In genomic region chr9:85841891-85842290, GRCm38 (mm10) we compare ENCODE assay signal across 8 mouse cellular contexts. TPM values are rescaled to one million over a fixed set of nuclear protein-coding genes. Genes with fewer than 3 reads are reported as not detected.
DNase-seq lines count a peak whose midpoint lies in the region; ATAC-seq and TF ChIP-seq lines count a peak whose summit lies in the region.

No protein-coding gene starts in this region.

- peak; percentile 80 for DNase-seq in ES-CJ7 (ENCODE audit: low read depth, low spot score)
- DNase-seq in adrenal gland, postnatal 14 days = peak; percentile 65
- peak; percentile 57 for DNase-seq in forelimb bud, embryonic 11.5 days (ENCODE audit: low read depth, low spot score)
- peak; percentile 1 for DNase-seq in induced T-regulatory cell, adult 2 months (ENCODE audit: low read depth)
- peak; percentile 37 for DNase-seq in yolk sac, embryonic 10.5 days (ENCODE audit: low spot score)

- H3K36me3 ChIP-seq in limb, embryonic 15.5 days = no peaks in the 10 kb centered on the region
- peaks cover 6% of the 10 kb centered on the region for H3K36me3 ChIP-seq in myocyte (ENCODE audit: control insufficient read depth, insufficient read depth)

- under 1% methylated on average over 16 of the region's 16 CpGs for WGBS in limb, embryonic 15.5 days

- no peak for TF ChIP-seq POLR2A in myocyte (IDR thresholded peaks at IDR 0.05; ENCODE audit: insufficient read length, low read depth)

- H3K79me2 ChIP-seq in myocyte (ENCODE audit: control insufficient read depth, insufficient read depth) = peaks cover 18% of the 10 kb centered on the region

- peak overlapping the region; percentile 93 for H3K4me2 ChIP-seq in limb, embryonic 15.5 days
- peak overlapping the region; percentile 88 for H3K4me2 ChIP-seq in myocyte (ENCODE audit: low read depth)

- no peaks in the 10 kb centered on the region for H3K27me3 ChIP-seq in limb, embryonic 15.5 days
- H3K27me3 ChIP-seq in myocyte (ENCODE audit: control insufficient read depth, insufficient read depth, insufficient read length) = no peaks in the 10 kb centered on the region

- H3ac ChIP-seq in myocyte (ENCODE audit: control insufficient read depth, insufficient read length) = peak overlapping the region; percentile 47

- H3K9ac ChIP-seq in limb, embryonic 15.5 days = no peak overlapping the region

- peak overlapping the region; percentile 72 for H3K4me3 ChIP-seq in limb, embryonic 15.5 days
- peak overlapping the region; percentile 76 for H3K4me3 ChIP-seq in myocyte

- peak overlapping the region; percentile 80 for H3K27ac ChIP-seq in limb, embryonic 15.5 days

- no peaks in the 10 kb centered on the region for H3K9me3 ChIP-seq in limb, embryonic 15.5 days

- no peak for ATAC-seq in limb, embryonic 15.5 days (ENCODE audit: insufficient number of reproducible peaks, low FRiP score, low TSS enrichment, low read depth)
- ATAC-seq in monocyte, adult 5-6 weeks (replicated peaks; ENCODE audit: insufficient number of reproducible peaks, low FRiP score, low TSS enrichment, poor library complexity, severe bottlenecking) = no peak

- peaks cover 14% of the 10 kb centered on the region for H3K4me1 ChIP-seq in limb, embryonic 15.5 days

TF ChIP-seq in myocyte, 11 proteins besides CTCF, POLR2A, EP300 and RAD21:
- TF ChIP-seq MYOD1 (IDR thresholded peaks at IDR 0.05; ENCODE audit: control insufficient read depth in 1 of 3, insufficient read length in 2 of 3, low read depth in 2 of 3) (peak in 1 of 3 experiments; percentile 24), USF1 (IDR thresholded peaks at IDR 0.05; ENCODE audit: low read depth) (no peak)

RNA-seq across cellular contexts. Expression of gene Tpbg, which starts 0.3 kb away (rescaled TPM):
- 4.3 and 4.9 TPM in 2 replicates for total RNA-seq in adrenal gland, postnatal 14 days (2021)
- 16.5 and 20.8 TPM in 2 replicates for polyA plus RNA-seq in limb, embryonic 15.5 days (2015; fragmentation: Nextera tagmentation; extraction: Ambion mirVana)
- polyA plus RNA-seq in myocyte (2012; fragmentation: generic; extraction: Trizol) = 15.2 TPM
- not detected in 3 replicates for total RNA-seq in monocyte, adult 5-6 weeks (2017)

Comparison
In these comparisons a context has a peak if more than half of its experiments do, and no peak if none do; other contexts are left out.
1. DNase-seq: peak in every context shown above with its lines; median percentile 80 in ES-CJ7; 65 in adrenal gland, postnatal 14 days; 57 in forelimb bud, embryonic 11.5 days; 37 in yolk sac, embryonic 10.5 days; 1 in induced T-regulatory cell, adult 2 months.